Mouse (Mus musculus): Measurements from ENCODE around the gene Parva. TPM values are rescaled to one million over a fixed set of nuclear protein-coding genes. Genes with fewer than 3 reads are reported as not detected.

The Parva gene
- total and polyA plus RNA-seq, 3 experiments = 0.08 to 1.1 (median 0.15) TPM

DNA sequence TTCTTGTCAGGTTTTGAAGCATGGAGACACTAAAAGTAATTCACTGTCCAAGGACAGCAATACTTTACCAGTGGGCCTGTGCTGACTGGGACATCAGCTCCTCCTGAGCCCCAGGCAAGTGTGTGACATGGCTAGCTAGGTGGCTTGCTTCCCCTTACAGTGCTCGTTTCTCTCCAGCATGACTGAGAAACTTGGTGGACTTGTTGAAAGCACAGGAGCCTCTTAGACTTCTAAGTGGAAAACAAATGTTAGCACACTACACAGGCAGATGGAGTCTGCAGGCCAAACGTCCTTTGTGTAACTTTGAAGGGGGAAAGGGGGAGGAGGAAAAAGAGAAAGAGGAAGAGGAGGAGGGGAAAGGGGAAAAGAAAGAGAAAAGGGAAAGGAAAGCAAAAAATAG lies 172.3 kb downstream of the Parva start:
- H3K9ac ChIP-seq (ENCODE audit: insufficient read depth, low read depth) = no peak overlapping the region
- H3K9me3 ChIP-seq (replicated peaks; ENCODE audit: low read length) = no peaks in the 10 kb centered on the region
- TF ChIP-seq RCOR1 (conservative IDR thresholded peaks at IDR 0.05; ENCODE audit: low read depth, low read length) = no peak
- no peaks in the 10 kb centered on the region for H3K27me3 ChIP-seq (replicated peaks)
- H3K4me3 ChIP-seq (replicated peaks in 1 of 3; ENCODE audit: low read depth in 2 of 3, low read length in 2 of 3, poor library complexity in 1 of 3) = no peak overlapping the region
- dilution Hi-C loops (cut with MboI; ENCODE audit: extremely low pct_ligation_motif_present, extremely low pct_unique_long_range_greater_than_20kb, low sequenced_read_pairs) = no loop called here
- H3K4me1 ChIP-seq (ENCODE audit: control insufficient read depth in 1 of 2, insufficient read depth in 2 of 2) = no peaks in the 10 kb centered on the region; a peak in 1 of 4 replicates
- H3K27ac ChIP-seq (ENCODE audit: insufficient read depth, low read depth) = no peak overlapping the region
- no peak overlapping the region for H3K4me2 ChIP-seq (ENCODE audit: insufficient read depth, low read depth, poor library complexity, severe bottlenecking)
- DNase-seq (ENCODE audit: extremely low read depth) = no peak
- in situ Hi-C loops (cut with MboI; ENCODE audit: low pct_ligation_motif_present, low pct_unique_long_range_greater_than_20kb, low sequenced_read_pairs) = no loop called here
- H3K36me3 ChIP-seq (replicated peaks in 1 of 2; ENCODE audit: control insufficient read depth in 1 of 2, insufficient read depth in 1 of 2, low read length in 1 of 2) = no peaks in the 10 kb centered on the region
- no peaks in the 10 kb centered on the region for H3K79me2 ChIP-seq (replicated peaks; ENCODE audit: control insufficient read depth, extremely low read depth, insufficient read depth, poor library complexity, severe bottlenecking)

DNA sequence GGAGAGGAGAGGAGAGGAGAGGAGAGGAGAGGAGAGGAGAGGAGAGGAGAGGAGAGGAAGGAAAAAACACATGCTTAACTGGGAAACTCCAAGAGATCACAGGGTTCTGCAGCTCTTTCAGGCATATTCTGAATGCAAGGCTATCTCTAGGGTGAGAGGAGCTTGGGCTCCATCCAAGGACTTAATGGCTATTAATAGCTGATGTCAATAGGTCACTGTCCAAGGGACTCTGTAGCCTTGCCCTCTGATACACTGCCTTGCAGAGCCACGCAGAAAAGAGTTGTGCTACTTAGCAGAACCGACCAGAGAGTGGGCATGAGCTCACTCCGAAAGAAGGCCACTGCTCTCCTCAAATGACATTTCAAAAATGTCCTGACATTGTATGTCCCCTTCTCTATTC lies 172.9 kb downstream of the Parva start:
- Histone ChIP-seq H3K9ac (ENCODE audit: insufficient read depth, low read depth) (no peak overlapping the region), H3K4me2 (ENCODE audit: insufficient read depth, low read depth, poor library complexity, severe bottlenecking) (no peak overlapping the region), H3K4me1 (ENCODE audit: control insufficient read depth in 1 of 2, insufficient read depth in 2 of 2) (no peaks in the 10 kb centered on the region; a peak in 1 of 4 replicates), H3K27ac (ENCODE audit: insufficient read depth, low read depth) (no peak overlapping the region), H3K79me2 (replicated peaks; ENCODE audit: control insufficient read depth, extremely low read depth, insufficient read depth, poor library complexity, severe bottlenecking) (no peaks in the 10 kb centered on the region), H3K9me3 (replicated peaks; ENCODE audit: low read length) (no peaks in the 10 kb centered on the region), H3K4me3 (replicated peaks in 1 of 3; ENCODE audit: low read depth in 2 of 3, low read length in 2 of 3, poor library complexity in 1 of 3) (no peak overlapping the region), H3K36me3 (replicated peaks in 1 of 2; ENCODE audit: control insufficient read depth in 1 of 2, insufficient read depth in 1 of 2, low read length in 1 of 2) (no peaks in the 10 kb centered on the region), H3K27me3 (replicated peaks) (no peaks in the 10 kb centered on the region)
- TF ChIP-seq MAZ (IDR thresholded peaks at IDR 0.05; ENCODE audit: low read depth, low read length) = no peak
- no peak for TF ChIP-seq TCF12 (IDR thresholded peaks at IDR 0.05; ENCODE audit: low read depth, low read length)
- no peak for TF ChIP-seq ZMIZ1 (IDR thresholded peaks at IDR 0.05; ENCODE audit: low read depth, low read length)
- no peak for TF ChIP-seq BHLHE40 (IDR thresholded peaks at IDR 0.05; ENCODE audit: low read depth, low read length)
- dilution Hi-C loops (cut with MboI; ENCODE audit: extremely low pct_ligation_motif_present, extremely low pct_unique_long_range_greater_than_20kb, low sequenced_read_pairs) = no loop called here
- in situ Hi-C loops (cut with MboI; ENCODE audit: low pct_ligation_motif_present, low pct_unique_long_range_greater_than_20kb, low sequenced_read_pairs) = no loop called here
- DNase-seq (ENCODE audit: extremely low read depth) = no peak

DNA sequence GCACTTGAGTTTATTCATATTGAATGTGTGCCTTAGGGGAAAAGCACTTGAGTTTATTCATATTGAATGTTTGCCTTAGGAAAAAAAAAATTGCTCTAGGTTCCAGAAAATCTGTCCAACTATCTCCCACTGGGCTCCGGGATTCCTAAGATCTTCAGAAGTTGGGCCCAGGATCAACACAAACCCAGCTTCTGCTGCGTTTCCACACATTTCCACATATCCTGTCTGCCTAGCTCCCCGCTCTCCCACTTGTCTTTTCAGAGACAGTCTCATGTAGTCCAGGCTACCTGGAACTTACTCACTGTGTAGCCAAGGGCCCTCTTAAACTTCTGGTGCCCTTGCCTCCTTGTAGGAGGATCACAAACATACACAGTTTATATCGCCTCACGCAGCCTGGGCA lies 175.7 kb downstream of the Parva start:
- H3K9me3 ChIP-seq (replicated peaks; ENCODE audit: low read length) = no peaks in the 10 kb centered on the region
- no peak for DNase-seq (ENCODE audit: extremely low read depth)
- no peak overlapping the region for H3K27ac ChIP-seq (ENCODE audit: insufficient read depth, low read depth)
- peaks cover 0 to 5% of the 10 kb centered on the region in 2 experiments; a peak in 2 of 4 replicates for H3K4me1 ChIP-seq (ENCODE audit: control insufficient read depth in 1 of 2, insufficient read depth in 2 of 2)
- no peaks in the 10 kb centered on the region for H3K79me2 ChIP-seq (replicated peaks; ENCODE audit: control insufficient read depth, extremely low read depth, insufficient read depth, poor library complexity, severe bottlenecking)
- dilution Hi-C loops (cut with MboI; ENCODE audit: extremely low pct_ligation_motif_present, extremely low pct_unique_long_range_greater_than_20kb, low sequenced_read_pairs) = no loop called here
- no peak overlapping the region for H3K4me2 ChIP-seq (ENCODE audit: insufficient read depth, low read depth, poor library complexity, severe bottlenecking)
- H3K4me3 ChIP-seq (replicated peaks in 1 of 3; ENCODE audit: low read depth in 2 of 3, low read length in 2 of 3, poor library complexity in 1 of 3) = no peak overlapping the region
- no peak overlapping the region for H3K9ac ChIP-seq (ENCODE audit: insufficient read depth, low read depth)
- H3K27me3 ChIP-seq (replicated peaks) = no peaks in the 10 kb centered on the region
- in situ Hi-C loops (cut with MboI; ENCODE audit: low pct_ligation_motif_present, low pct_unique_long_range_greater_than_20kb, low sequenced_read_pairs) = no loop called here
- no peaks in the 10 kb centered on the region for H3K36me3 ChIP-seq (replicated peaks in 1 of 2; ENCODE audit: control insufficient read depth in 1 of 2, insufficient read depth in 1 of 2, low read length in 1 of 2)
- TF ChIP-seq MAZ (IDR thresholded peaks at IDR 0.05; ENCODE audit: low read depth, low read length) (no peak), TCF12 (IDR thresholded peaks at IDR 0.05; ENCODE audit: low read depth, low read length) (no peak), KAT2A (IDR thresholded peaks at IDR 0.05; ENCODE audit: insufficient replicate concordance, low read length) (no peak), JUND (conservative IDR thresholded peaks at IDR 0.05; ENCODE audit: low read depth, low read length) (no peak), CHD2 (IDR thresholded peaks at IDR 0.05; ENCODE audit: low read length) (no peak), MAX (IDR thresholded peaks at IDR 0.05; ENCODE audit: low read length) (no peak), GABPA (IDR thresholded peaks at IDR 0.05; ENCODE audit: insufficient replicate concordance, low read depth, low read length) (no peak), RCOR1 (conservative IDR thresholded peaks at IDR 0.05; ENCODE audit: low read depth, low read length) (no peak), UBTF (IDR thresholded peaks at IDR 0.05; ENCODE audit: low read depth, low read length) (no peak)
